Mouse (Mus musculus): ENCODE data around the gene Asphd2.

Gene Asphd2

DNA sequence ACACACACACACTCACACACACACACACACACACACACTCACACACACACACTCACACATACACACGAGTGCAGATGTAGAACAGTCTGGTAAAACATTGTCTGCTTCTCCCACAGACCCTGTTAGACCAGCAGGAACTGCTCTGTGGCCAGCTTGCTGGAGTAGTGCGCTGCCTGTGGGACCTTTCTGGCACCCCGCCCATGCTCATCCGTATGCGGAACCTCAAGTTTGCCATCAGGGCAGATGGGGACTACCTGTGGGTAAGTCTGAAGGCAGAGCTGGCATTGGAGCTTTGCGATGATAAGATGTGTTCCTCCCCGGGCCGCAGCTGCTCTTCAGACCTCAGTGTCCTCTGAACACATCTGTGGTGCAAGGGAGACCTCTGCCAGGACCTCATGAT lies 45.5 kb downstream of the Asphd2 start:
- in situ Hi-C loops (cut with MboI, MseI): no loop called here

DNA sequence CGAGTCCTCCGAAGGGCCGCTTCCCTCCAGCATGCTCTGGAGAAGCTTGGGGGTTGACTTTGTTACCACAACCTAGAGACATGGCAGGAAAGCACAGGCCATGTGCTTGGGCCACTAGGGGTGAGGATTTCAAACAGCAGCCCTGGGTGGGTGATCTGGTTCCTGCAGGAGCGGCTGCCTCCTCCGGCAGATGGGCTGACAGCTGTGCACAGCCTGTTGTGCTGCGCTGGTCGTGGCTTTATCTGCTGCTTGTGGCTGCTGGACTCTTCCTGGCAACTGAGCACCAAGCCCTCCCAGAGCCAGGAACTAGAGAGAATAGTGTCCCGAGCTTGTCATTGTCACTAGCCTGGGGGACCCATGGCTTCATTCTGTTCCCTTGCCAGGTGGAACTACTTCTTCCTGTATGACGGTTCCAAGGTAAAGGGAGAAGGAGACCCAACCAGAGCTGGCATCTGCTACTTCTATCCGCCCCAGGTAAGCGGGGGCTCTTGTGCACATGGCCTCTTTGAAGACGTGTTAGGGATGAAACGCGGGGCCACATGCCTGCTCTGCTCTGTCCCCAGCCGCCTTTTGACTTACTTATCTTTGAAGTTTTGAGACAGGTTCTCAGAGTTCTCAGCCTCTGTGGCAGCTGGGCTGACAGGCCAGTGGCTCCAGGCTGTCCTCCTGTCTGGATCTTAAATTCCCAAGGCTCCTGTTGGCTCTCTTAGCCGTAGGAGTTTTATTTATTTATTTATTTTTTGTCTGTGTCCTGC lies 48.3 kb downstream of the Asphd2 start:
- in situ Hi-C loops (cut with MboI, MseI): no loop called here

DNA sequence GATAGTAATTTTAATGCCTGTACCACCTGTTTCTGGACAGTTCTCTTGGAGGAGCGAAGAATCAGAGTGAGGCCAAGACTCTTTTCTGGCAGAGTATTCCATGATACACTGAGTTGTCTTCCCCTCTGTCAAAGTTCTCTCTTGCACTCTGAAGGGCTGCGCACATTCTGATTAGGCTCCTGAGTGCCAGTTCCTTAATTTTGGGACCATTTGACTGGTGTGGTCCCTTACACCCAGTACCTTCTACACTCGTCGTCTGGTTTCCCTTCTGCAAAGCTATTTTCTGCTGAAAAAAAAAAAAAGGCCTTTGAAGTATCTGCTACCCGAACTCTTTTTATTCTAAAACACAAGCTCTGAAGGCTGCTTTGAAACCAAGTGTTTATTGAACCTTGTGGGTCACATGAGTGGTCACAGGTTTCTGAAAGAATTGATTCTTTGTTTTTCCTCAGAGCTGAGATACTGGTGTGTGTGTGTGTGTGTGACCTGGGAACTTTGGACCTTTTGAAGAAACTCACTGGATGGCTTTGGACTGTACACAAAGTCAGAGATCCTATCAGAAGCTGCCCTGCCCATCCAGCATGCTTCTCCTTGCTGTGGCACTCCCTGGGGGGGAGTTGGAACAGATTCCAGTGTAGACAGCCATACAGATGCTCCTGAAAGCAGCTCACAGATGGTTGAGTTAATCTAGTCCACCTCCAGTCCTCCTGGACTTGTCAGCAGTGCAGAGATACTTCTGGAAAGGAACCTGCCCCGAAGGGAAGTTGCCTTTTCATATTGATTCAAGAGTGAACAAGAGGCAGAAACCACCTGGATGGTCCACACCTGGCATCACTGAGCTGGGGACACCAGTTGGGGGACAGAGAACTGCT lies 50.3 kb downstream of the Asphd2 start:
- in situ Hi-C loops (cut with MboI, MseI): loop anchor here (5.0 kb wide), 1 partner anchor 67 kb away; the partner anchor contains the start of gene Tpst2

DNA sequence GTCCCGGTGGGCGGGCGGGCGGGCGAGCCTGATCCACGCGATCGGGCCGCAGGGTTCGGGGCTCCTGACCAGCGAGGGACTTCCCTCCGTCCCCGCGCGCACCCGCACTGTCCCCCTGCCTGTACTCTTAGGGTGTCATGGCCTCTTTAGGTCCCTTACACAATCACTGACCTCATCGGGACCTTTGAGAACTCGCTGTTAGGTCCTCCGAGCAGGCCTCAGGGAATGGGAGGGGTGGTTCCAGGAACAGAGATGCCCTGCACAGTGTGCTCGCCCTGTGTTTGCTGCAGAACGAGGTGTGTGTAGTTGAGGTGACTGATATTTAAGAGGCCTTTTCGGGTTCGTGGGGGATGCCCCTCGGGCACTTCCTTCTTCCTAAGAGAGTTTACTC lies 51.5 kb downstream of the Asphd2 start:
- in situ Hi-C loops (cut with MboI, MseI): loop anchor here (5.0 kb wide), 1 partner anchor 66 kb away; the partner anchor contains the start of gene Tpst2

DNA sequence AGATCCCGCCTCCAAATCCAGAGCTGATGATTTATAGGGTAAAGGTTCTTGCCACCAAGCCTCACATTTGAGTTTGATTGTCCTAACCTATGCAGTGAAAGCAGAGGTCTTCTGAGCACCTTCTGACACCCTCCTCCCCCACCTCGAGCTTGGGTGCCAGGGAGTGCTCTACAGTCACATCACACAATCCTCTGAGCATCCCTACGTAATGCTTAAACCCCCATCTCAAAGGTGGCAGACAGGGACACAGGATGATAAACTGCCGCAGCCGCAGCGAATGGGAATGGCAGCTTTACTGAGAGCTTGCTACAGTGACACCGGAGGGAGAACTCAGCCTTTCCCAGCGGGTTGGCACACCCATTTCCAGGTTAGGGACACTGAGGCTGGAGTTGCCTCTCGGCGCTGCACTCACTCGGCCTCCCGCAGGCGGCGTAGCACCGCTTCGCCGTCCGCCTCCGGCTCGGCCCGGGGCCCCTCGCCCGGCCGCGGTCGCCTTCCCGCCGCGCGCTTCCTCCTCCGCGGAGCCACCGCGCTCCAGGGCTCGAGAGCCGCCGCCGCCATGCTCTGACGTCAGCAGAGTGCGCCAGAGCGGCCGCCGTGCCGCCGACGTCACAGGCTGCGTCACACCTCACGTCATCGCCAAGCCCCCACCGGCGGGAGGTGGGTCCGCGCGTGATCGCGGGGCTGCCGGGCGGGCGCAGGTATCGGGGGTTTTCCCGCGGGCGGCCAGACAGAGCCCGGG lies 52.0 kb downstream of the Asphd2 start, which contains the start of the genes Srrd and Hps4:
Srrd (minus strand) TSS at position 578 of the 742 bp plus-strand sequence.
Hps4 (plus strand) TSS at position 621 of the 742 bp plus-strand sequence.
- in situ Hi-C loops (cut with MboI, MseI): loop anchor here (5.0 kb wide), 1 partner anchor 65 kb away; the partner anchor contains the start of gene Tpst2

DNA sequence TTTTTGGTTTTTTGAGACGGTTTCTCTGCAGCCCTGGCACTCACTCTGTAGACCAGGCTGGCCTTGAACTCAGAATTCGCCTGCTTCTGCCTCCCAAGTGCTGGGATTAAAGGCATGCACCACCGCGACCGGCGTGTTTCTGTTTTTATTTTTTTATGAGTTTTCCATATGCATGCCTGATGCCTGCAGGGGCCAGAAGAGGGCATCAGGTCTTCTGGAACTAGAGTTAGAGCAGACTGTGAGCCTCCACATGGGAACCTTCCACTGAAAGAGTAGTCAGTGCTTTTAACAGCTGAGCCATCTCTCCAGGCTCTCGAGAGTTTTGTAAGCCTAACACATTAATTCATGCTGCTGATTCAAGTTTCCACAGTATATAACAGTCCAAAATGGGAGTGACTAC lies 55.5 kb downstream of the Asphd2 start:
- in situ Hi-C loops (cut with MboI, MseI): loop anchor here (5.0 kb wide), 1 partner anchor 97 kb away; no protein-coding TSS in a partner anchor

DNA sequence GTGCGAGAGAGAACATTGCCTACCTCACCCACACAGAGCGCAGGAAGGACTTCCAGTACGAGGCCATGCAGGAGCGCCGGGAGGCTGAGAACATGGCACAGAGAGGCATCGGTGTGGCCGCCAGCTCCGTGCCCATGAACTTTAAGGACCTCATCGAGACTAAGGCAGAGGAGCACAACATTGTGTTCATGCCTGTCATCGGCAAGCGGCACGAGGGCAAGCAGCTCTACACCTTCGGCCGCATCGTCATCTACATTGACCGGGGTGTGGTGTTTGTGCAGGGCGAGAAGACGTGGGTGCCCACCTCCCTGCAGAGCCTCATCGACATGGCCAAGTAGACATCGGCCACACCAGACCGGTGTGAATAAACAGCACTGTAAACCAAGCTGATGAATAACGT lies 57.7 kb downstream of the Asphd2 start:
- in situ Hi-C loops (cut with MboI, MseI): loop anchor here (5.0 kb wide), 1 partner anchor 95 kb away; no protein-coding TSS in a partner anchor

DNA sequence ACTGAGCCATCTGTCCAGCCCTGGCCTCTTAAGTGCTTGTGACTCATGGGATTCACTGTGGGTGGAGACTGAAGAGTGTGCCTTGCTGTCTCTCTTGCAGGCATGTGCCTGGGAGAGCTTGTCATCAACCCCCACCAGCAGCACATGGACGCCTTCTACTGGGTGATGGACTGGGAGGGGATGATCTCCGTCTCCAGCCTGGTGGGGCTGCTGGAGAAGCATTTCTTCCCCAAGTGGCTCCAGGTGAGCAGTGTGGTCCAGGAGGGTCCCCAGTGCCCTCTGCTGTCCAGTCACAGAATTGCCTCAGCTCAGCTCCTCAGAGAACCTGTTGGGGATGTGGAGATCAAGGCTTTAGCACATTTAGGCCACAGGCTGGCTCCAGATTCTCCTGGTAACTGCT lies 59.2 kb downstream of the Asphd2 start:
- in situ Hi-C loops (cut with MboI, MseI): loop anchor here (5.0 kb wide), 1 partner anchor 93 kb away; no protein-coding TSS in a partner anchor

Measured in T-helper 1 cell (primary cell).